Mouse (Mus musculus) small intestine, adult 2 months (tissue): ENCODE results near the gene Ctbp2.

Source experiments
- CTCF ChIP-seq: fragments of 200-500 bp; IDR thresholded peaks from 2 replicates; pipeline ENCODE4 v1.5.1; 2012; ENCODE audit warnings: low read depth, mild to moderate bottlenecking, control low read depth, inconsistent platforms, low read length, moderate library complexity, mixed read lengths; ENCODE audit not compliant: insufficient replicate concordance, insufficient read length; ENCODE audit errors: extremely low read depth
- POLR2A ChIP-seq: fragments of 200-500 bp; IDR thresholded peaks from 2 replicates; pipeline ENCODE4 v1.6.1; 2012; ENCODE audit warnings: low read depth, mild to moderate bottlenecking, control low read depth, inconsistent platforms, low read length, moderate library complexity

DNA sequence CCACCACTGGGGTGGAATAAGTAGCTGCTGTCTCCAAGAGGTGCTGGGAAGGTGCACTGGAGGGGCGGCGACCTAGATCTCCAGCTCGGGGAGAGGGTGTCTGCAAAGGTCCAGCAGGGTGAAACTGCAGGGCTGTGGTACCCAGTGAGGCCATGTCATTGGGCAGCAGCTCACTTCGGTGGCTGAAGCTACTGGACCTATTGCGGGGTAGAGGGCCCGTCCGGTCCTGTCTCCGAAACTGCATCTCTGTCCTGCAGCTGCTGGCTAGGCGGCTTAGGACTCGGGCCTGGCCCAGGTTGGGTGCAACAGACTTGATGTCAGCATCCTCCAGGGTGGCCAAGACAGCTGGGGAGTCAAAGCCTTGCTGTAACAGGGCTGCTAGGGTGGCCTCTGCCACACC lies 110.2 kb downstream of the Ctbp2 start:
- TF ChIP-seq POLR2A (no peak), CTCF (no peak)
